ENCODE assay signal across 26 mouse cellular contexts in the genomic region with DNA sequence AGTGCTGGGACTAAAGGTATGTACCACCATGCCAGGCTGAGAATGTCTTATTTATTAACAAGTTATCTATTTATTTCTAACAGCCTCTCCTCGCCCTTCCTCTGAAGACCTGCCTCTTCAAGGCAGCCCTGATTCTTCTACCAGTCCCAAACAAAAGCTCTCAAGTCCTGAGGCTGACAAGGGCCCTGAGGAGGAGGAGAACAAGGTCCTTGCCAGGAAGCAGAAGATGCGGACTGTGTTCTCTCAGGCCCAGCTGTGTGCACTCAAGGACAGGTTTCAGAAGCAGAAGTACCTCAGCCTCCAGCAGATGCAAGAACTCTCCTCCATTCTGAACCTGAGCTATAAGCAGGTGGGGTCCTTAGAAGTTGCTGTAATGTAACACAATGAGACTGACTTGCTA. TPM values are rescaled to one million over a fixed set of nuclear protein-coding genes. Genes with fewer than 3 reads are reported as not detected.
A peak's percentile ranks its signal among the peaks of the same experiment; 100 is the strongest.
DNase-seq lines count a peak whose midpoint lies in the region; ATAC-seq and TF ChIP-seq lines count a peak whose summit lies in the region.
"Had no signal": no experiment of that assay in that cellular context is flagged by ENCODE, and none has a peak within 500 bp of the region (broad histone marks: within the 10 kb centered on the region; RNA-seq: fewer than 3 reads in every experiment).

No protein-coding gene starts in this region.

- 92% methylated on average over 2 of the region's 2 CpGs for WGBS in midbrain, embryonic 11.5 days
- WGBS in midbrain, embryonic 13.5 days, result 88% methylated on average over 2 of the region's 2 CpGs

- H3K4me1 ChIP-seq in midbrain, embryonic 11.5 days (ENCODE audit: control insufficient read depth, insufficient read depth, low read length), result peaks cover 2% of the 10 kb centered on the region; the same call in 1 of the 2 replicates
- H3K4me1 ChIP-seq in midbrain, embryonic 13.5 days (replicated peaks), result peaks cover 16% of the 10 kb centered on the region
- H3K4me1 ChIP-seq in ES-Bruce4 (ENCODE audit: control insufficient read depth, insufficient read depth, low read length), result no peaks in the 10 kb centered on the region
- H3K4me1 ChIP-seq: embryonic facial prominence, embryonic 15.5 days had no signal

- no peaks in the 10 kb centered on the region for H3K36me3 ChIP-seq in midbrain, embryonic 11.5 days (ENCODE audit: control insufficient read depth, insufficient read depth, low read length)
- no peaks in the 10 kb centered on the region for H3K36me3 ChIP-seq in midbrain, embryonic 13.5 days
- peaks cover 47% of the 10 kb centered on the region for H3K36me3 ChIP-seq in ES-Bruce4 (ENCODE audit: control insufficient read depth, insufficient read depth, low read length, poor library complexity, severe bottlenecking)
- H3K36me3 ChIP-seq: embryonic facial prominence, embryonic 13.5 days; embryonic facial prominence, embryonic 15.5 days; forebrain, embryonic 10.5 days; forebrain, embryonic 12.5 days had no signal

- H3K27ac ChIP-seq in midbrain, embryonic 11.5 days (ENCODE audit: low read depth, low read length), result no peak overlapping the region
- H3K27ac ChIP-seq in midbrain, embryonic 13.5 days, result no peak overlapping the region
- H3K27ac ChIP-seq in ES-Bruce4 (ENCODE audit: insufficient read depth, low read length), result peak overlapping the region; percentile 37
- H3K27ac ChIP-seq: embryonic facial prominence, embryonic 13.5 days; embryonic facial prominence, embryonic 15.5 days; forebrain, embryonic 10.5 days; forebrain, embryonic 12.5 days had no signal

- DNase-seq in midbrain, embryonic 11.5 days (ENCODE audit: low spot score, missing footprints), result peak; percentile 45
- DNase-seq in R1 (ENCODE audit: low read depth, low spot score), result peak; percentile 48
- no peak for DNase-seq in ovary, postnatal 10 days (ENCODE audit: low spot score)
- DNase-seq in right cerebral cortex, postnatal 4 days, result no peak
- no peak for DNase-seq in thymus, postnatal 36 days
- DNase-seq: adrenal gland, adult 2 months; adrenal gland, postnatal 10 days; adrenal gland, postnatal 25 days; cerebellum, adult 11 months; cerebellum, adult 18-20 months; cerebellum, adult 8-10 months; cerebellum, adult 9-11 months; cerebellum, postnatal 14 days; cerebellum, postnatal 36 days; embryo, embryonic 11 days had no signal

- no peaks in the 10 kb centered on the region; the same call in 1 of the 2 replicates for H3K27me3 ChIP-seq in midbrain, embryonic 11.5 days (ENCODE audit: control insufficient read depth, insufficient read depth, low read length)
- H3K27me3 ChIP-seq in midbrain, embryonic 13.5 days, result peaks cover 9% of the 10 kb centered on the region; the same call in 1 of the 2 replicates
- H3K27me3 ChIP-seq in ES-Bruce4 (ENCODE audit: control insufficient read depth, insufficient read depth, low read length, poor library complexity, severe bottlenecking), result no peaks in the 10 kb centered on the region
- H3K27me3 ChIP-seq: CH12.LX; embryonic facial prominence, embryonic 15.5 days had no signal

- TF ChIP-seq CTCF in ES-Bruce4 (IDR thresholded peaks at IDR 0.05; ENCODE audit: low read depth, low read length), result no peak

- no peak overlapping the region for H3K4me3 ChIP-seq in midbrain, embryonic 11.5 days (ENCODE audit: low read depth, low read length)
- H3K4me3 ChIP-seq in midbrain, embryonic 13.5 days (replicated peaks), result no peak overlapping the region
- H3K4me3 ChIP-seq in ES-Bruce4 (ENCODE audit: low read depth, low read length), result peak overlapping the region; percentile 33
- H3K4me3 ChIP-seq: embryonic facial prominence, embryonic 13.5 days; embryonic facial prominence, embryonic 15.5 days; erythroblast, embryonic 14.5 days; forebrain, embryonic 10.5 days; forebrain, embryonic 12.5 days had no signal

- TF ChIP-seq POLR2A in ES-Bruce4 (IDR thresholded peaks at IDR 0.05; ENCODE audit: insufficient read depth, low read length), result no peak

- no peaks in the 10 kb centered on the region for H3K9me3 ChIP-seq in midbrain, embryonic 11.5 days (ENCODE audit: control insufficient read depth, low read length)
- H3K9me3 ChIP-seq in midbrain, embryonic 13.5 days, result no peaks in the 10 kb centered on the region
- no peaks in the 10 kb centered on the region for H3K9me3 ChIP-seq in ES-Bruce4 (replicated peaks; ENCODE audit: control insufficient read depth, insufficient read depth, low read length, poor library complexity, severe bottlenecking)
- H3K9me3 ChIP-seq: embryonic facial prominence, embryonic 13.5 days; embryonic facial prominence, embryonic 15.5 days; forebrain, embryonic 10.5 days; forebrain, embryonic 12.5 days had no signal

- no peak for ATAC-seq in midbrain, embryonic 11.5 days (ENCODE audit: low FRiP score)
- ATAC-seq in midbrain, embryonic 13.5 days, result no peak
- ATAC-seq: CD4-positive, CD25-positive, alpha-beta regulatory T cell, adult 4 months; forebrain, embryonic 14.5 days; forebrain, embryonic 16.5 days had no signal

- TF ChIP-seq EP300 in ES-Bruce4 (IDR thresholded peaks at IDR 0.05; ENCODE audit: insufficient read depth, low read depth, low read length), result no peak

- H3K9ac ChIP-seq in midbrain, embryonic 11.5 days (ENCODE audit: low read length), result no peak overlapping the region
- no peak overlapping the region for H3K9ac ChIP-seq in midbrain, embryonic 13.5 days (replicated peaks)
- 0 out of 2 replicates have a peak overlapping the region, but pooled peaks have one; percentile 6 for H3K9ac ChIP-seq in ES-Bruce4 (ENCODE audit: low read depth, poor library complexity, severe bottlenecking)
- H3K9ac ChIP-seq: embryonic facial prominence, embryonic 13.5 days; embryonic facial prominence, embryonic 15.5 days; forebrain, embryonic 12.5 days had no signal

- no peak overlapping the region for H3K4me2 ChIP-seq in midbrain, embryonic 11.5 days
- H3K4me2 ChIP-seq in midbrain, embryonic 13.5 days (replicated peaks), result no peak overlapping the region
- H3K4me2 ChIP-seq: embryonic facial prominence, embryonic 13.5 days; embryonic facial prominence, embryonic 15.5 days; forebrain, embryonic 12.5 days had no signal

RNA-seq across cellular contexts. Expression of a gene that starts 4.2 kb away (rescaled TPM):
- polyA plus RNA-seq in midbrain, embryonic 11.5 days (2014; fragmentation: Nextera tagmentation; extraction: Ambion mirVana), result 0.22 TPM in 1 of 2 replicates, not detected in the other
- polyA plus RNA-seq in midbrain, embryonic 13.5 days (2015; fragmentation: Nextera tagmentation; extraction: Ambion mirVana), result 0.09 and 0.28 TPM in 2 replicates
- polyA plus RNA-seq in ES-Bruce4 (2011; ENCODE audit: insufficient read depth, insufficient read length, low read depth, missing spikeins), result 610 and 613 TPM in 2 replicates
- polyA plus RNA-seq: adrenal gland, adult 2 months; erythroblast, embryonic 14.5 days had no signal

Comparison
In these comparisons a context has a peak if more than half of its experiments do, and no peak if none do; other contexts are left out.
1. DNase-seq: peak in midbrain, embryonic 11.5 days (single experiment) and R1 (single experiment); none in ovary, postnatal 10 days (single experiment), right cerebral cortex, postnatal 4 days (single experiment) and thymus, postnatal 36 days (0 of 2).
2. RNA of a gene that starts 4.2 kb away (polyA plus RNA-seq): 610 to 613 TPM in ES-Bruce4; 0.09 to 0.28 TPM in midbrain, embryonic 13.5 days and 0.22 TPM in midbrain, embryonic 11.5 days; every median in the first group is over 100 times any median in the second.